Mouse (Mus musculus): ENCODE data around the gene Smim13.

- TF ChIP-seq CTCF (IDR thresholded peaks at IDR 0.05; ENCODE audit: insufficient read depth, low read length) (no peak), POLR2A (IDR thresholded peaks at IDR 0.05; ENCODE audit: borderline replicate concordance, extremely low read depth, low read depth, low read length) (no peak)
These were observed 76.5 kb downstream of the Smim13 start for GRCm38 (mm10) chr13:41326134-41326533.

All from lung, adult 2 months (tissue).